Mouse (Mus musculus): ENCODE data around the gene Pnkd. TPM values are rescaled to one million over a fixed set of nuclear protein-coding genes. Genes with fewer than 3 reads are reported as not detected.

Pnkd gene
- total and polyA plus RNA-seq, 2 experiments from 2014 or later, result 116 to 135 TPM

GRCm38 (mm10) chr1:74379058-74379504 is 94.4 kb downstream of the Pnkd start:
- H3K27ac ChIP-seq (ENCODE audit: low read depth, low read length), result no peak overlapping the region
- no peak for ATAC-seq (ENCODE audit: low FRiP score)
- no peaks in the 10 kb centered on the region for H3K36me3 ChIP-seq (ENCODE audit: insufficient read depth, low read length)
- no peak overlapping the region for H3K4me3 ChIP-seq (ENCODE audit: low read depth, low read length)
- H3K4me1 ChIP-seq (ENCODE audit: insufficient read depth, low read length), result no peaks in the 10 kb centered on the region
- no peaks in the 10 kb centered on the region for H3K9me3 ChIP-seq (ENCODE audit: low read length)
- H3K4me2 ChIP-seq (ENCODE audit: low read depth, low read length, poor library complexity, severe bottlenecking), result no peak overlapping the region
- H3K27me3 ChIP-seq (ENCODE audit: insufficient read depth, low read length), result no peaks in the 10 kb centered on the region
- H3K9ac ChIP-seq (replicated peaks; ENCODE audit: low read length, poor library complexity, severe bottlenecking), result no peak overlapping the region
- no peak for TF ChIP-seq CTCF (IDR thresholded peaks at IDR 0.05)
- DNase-seq (ENCODE audit: low spot score), result no peak
- 85% methylated on average over 7 of the region's 7 CpGs for WGBS

DNA sequence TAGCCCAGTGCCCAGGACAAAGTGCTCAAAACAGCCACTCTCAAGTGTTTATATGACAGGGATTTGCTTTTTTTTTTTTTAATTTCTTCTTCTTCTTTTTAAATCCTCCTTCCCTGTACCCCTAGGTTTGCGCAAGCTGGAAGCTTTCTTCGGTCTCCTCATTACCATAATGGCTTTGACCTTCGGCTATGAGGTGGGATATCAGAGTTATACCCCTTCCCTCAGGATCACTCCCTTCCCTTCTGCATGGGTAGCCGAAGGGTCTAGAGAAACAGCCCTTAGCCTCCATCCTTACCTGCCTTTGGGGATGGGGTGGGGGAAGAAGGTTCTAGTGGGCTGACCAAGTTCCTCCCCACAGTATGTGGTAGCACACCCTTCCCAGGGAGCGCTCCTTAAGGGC is 95.8 kb downstream of the Pnkd start:
- no peak for ATAC-seq (ENCODE audit: low FRiP score)
- Histone ChIP-seq H3K9me3 (ENCODE audit: low read length) (no peaks in the 10 kb centered on the region), H3K36me3 (ENCODE audit: insufficient read depth, low read length) (no peaks in the 10 kb centered on the region), H3K27me3 (ENCODE audit: insufficient read depth, low read length) (no peaks in the 10 kb centered on the region), H3K4me3 (ENCODE audit: low read depth, low read length) (no peak overlapping the region), H3K27ac (ENCODE audit: low read depth, low read length) (no peak overlapping the region), H3K9ac (replicated peaks; ENCODE audit: low read length, poor library complexity, severe bottlenecking) (no peak overlapping the region), H3K4me2 (ENCODE audit: low read depth, low read length, poor library complexity, severe bottlenecking) (no peak overlapping the region), H3K4me1 (ENCODE audit: insufficient read depth, low read length) (no peaks in the 10 kb centered on the region)
- DNase-seq (ENCODE audit: low spot score), result no peak
- 87% methylated on average over 5 of the region's 5 CpGs for WGBS
- no peak for TF ChIP-seq CTCF (IDR thresholded peaks at IDR 0.05)

DNA sequence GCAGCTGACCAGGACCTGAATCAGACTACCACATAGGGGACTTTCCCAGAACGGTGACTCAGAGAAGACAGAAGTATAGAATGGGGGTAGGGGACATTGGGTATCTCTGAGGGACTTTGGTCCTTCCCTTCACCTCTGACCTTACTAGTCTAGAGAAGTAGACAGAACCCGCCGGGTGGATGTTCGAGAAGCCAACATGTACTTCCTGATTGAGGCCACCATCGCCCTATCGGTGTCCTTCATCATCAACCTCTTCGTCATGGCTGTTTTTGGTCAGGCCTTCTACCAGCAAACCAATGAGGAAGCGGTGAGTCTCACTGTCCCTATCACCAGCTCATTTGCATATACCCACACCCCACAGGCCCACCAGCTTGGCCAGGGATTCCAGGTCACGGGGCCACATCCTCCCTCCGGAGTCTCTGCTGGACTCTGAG is 96.9 kb downstream of the Pnkd start:
- no peak for ATAC-seq (ENCODE audit: low FRiP score)
- Histone ChIP-seq H3K4me3 (ENCODE audit: low read depth, low read length) (no peak overlapping the region), H3K4me1 (ENCODE audit: insufficient read depth, low read length) (no peaks in the 10 kb centered on the region), H3K4me2 (ENCODE audit: low read depth, low read length, poor library complexity, severe bottlenecking) (no peak overlapping the region), H3K36me3 (ENCODE audit: insufficient read depth, low read length) (no peaks in the 10 kb centered on the region), H3K27ac (ENCODE audit: low read depth, low read length) (no peak overlapping the region), H3K27me3 (ENCODE audit: insufficient read depth, low read length) (no peaks in the 10 kb centered on the region), H3K9ac (replicated peaks; ENCODE audit: low read length, poor library complexity, severe bottlenecking) (no peak overlapping the region), H3K9me3 (ENCODE audit: low read length) (no peaks in the 10 kb centered on the region)
- no peak for TF ChIP-seq CTCF (IDR thresholded peaks at IDR 0.05)
- WGBS, result 88% methylated on average over 10 of the region's 10 CpGs
- DNase-seq (ENCODE audit: low spot score), result no peak

- Histone ChIP-seq H3K27me3 (ENCODE audit: insufficient read depth, low read length) (no peaks in the 10 kb centered on the region), H3K9ac (replicated peaks; ENCODE audit: low read length, poor library complexity, severe bottlenecking) (no peak overlapping the region), H3K4me1 (ENCODE audit: insufficient read depth, low read length) (no peaks in the 10 kb centered on the region), H3K4me2 (ENCODE audit: low read depth, low read length, poor library complexity, severe bottlenecking) (no peak overlapping the region), H3K36me3 (ENCODE audit: insufficient read depth, low read length) (no peaks in the 10 kb centered on the region), H3K9me3 (ENCODE audit: low read length) (no peaks in the 10 kb centered on the region), H3K4me3 (ENCODE audit: low read depth, low read length) (no peak overlapping the region), H3K27ac (ENCODE audit: low read depth, low read length) (no peak overlapping the region)
- 89% methylated on average over 13 of the region's 13 CpGs for WGBS
- no peak for TF ChIP-seq CTCF (IDR thresholded peaks at IDR 0.05)
- ATAC-seq (ENCODE audit: low FRiP score) (no peak), DNase-seq (ENCODE audit: low spot score) (no peak)
Observed at GRCm38 (mm10) chr1:74383385-74383784, 98.7 kb downstream of the Pnkd start.

- no peak overlapping the region for H3K4me3 ChIP-seq (ENCODE audit: low read depth, low read length)
- WGBS, result 85% methylated on average over 8 of the region's 8 CpGs
- ATAC-seq (ENCODE audit: low FRiP score), result no peak
- H3K4me1 ChIP-seq (ENCODE audit: insufficient read depth, low read length), result no peaks in the 10 kb centered on the region
- no peaks in the 10 kb centered on the region for H3K27me3 ChIP-seq (ENCODE audit: insufficient read depth, low read length)
- H3K9ac ChIP-seq (replicated peaks; ENCODE audit: low read length, poor library complexity, severe bottlenecking), result no peak overlapping the region
- TF ChIP-seq CTCF (IDR thresholded peaks at IDR 0.05), result no peak
- no peak overlapping the region for H3K27ac ChIP-seq (ENCODE audit: low read depth, low read length)
- no peak for DNase-seq (ENCODE audit: low spot score)
- H3K9me3 ChIP-seq (ENCODE audit: low read length), result no peaks in the 10 kb centered on the region
- no peak overlapping the region for H3K4me2 ChIP-seq (ENCODE audit: low read depth, low read length, poor library complexity, severe bottlenecking)
- H3K36me3 ChIP-seq (ENCODE audit: insufficient read depth, low read length), result no peaks in the 10 kb centered on the region
Observed at GRCm38 (mm10) chr1:74384525-74384924, 99.8 kb downstream of the Pnkd start.

DNA sequence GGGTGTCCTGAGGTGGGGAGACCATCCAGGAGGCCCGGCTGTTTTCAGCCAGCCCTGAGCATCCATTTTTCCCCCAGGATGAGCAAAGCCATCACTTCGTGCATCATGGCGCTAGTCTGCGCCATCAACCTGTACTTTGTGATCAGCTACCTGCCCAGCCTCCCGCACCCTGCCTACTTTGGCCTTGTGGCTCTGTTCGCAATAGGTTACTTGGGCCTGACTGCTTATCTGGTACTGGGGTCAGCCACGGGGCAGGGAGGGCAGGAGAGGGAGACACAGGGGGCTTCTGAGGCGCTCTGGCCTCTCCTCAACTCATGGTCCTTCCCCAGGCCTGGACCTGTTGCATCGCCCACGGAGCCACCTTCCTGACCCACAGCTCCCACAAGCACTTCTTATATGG is 100.3 kb downstream of the Pnkd start:
- no peak overlapping the region for H3K27ac ChIP-seq (ENCODE audit: low read depth, low read length)
- H3K36me3 ChIP-seq (ENCODE audit: insufficient read depth, low read length), result no peaks in the 10 kb centered on the region
- no peak for TF ChIP-seq CTCF (IDR thresholded peaks at IDR 0.05)
- no peak overlapping the region for H3K4me2 ChIP-seq (ENCODE audit: low read depth, low read length, poor library complexity, severe bottlenecking)
- WGBS, result 95% methylated on average over 10 of the region's 10 CpGs
- DNase-seq (ENCODE audit: low spot score), result no peak
- no peak for ATAC-seq (ENCODE audit: low FRiP score)
- H3K27me3 ChIP-seq (ENCODE audit: insufficient read depth, low read length), result 0 out of 2 replicates have a peak, but pooled peaks cover 5% of the 10 kb centered on the region
- H3K4me1 ChIP-seq (ENCODE audit: insufficient read depth, low read length), result no peaks in the 10 kb centered on the region
- H3K4me3 ChIP-seq (ENCODE audit: low read depth, low read length), result no peak overlapping the region
- H3K9me3 ChIP-seq (ENCODE audit: low read length), result no peaks in the 10 kb centered on the region
- no peak overlapping the region for H3K9ac ChIP-seq (replicated peaks; ENCODE audit: low read length, poor library complexity, severe bottlenecking)
